Mouse (Mus musculus): ENCODE data around the gene Gngt2.
"Not testable (repeated sequence)": the region's sequence is repeated elsewhere in the genome, so short reads cannot be mapped to it uniquely, and the experiment has no call there.

Gene Gngt2

DNA sequence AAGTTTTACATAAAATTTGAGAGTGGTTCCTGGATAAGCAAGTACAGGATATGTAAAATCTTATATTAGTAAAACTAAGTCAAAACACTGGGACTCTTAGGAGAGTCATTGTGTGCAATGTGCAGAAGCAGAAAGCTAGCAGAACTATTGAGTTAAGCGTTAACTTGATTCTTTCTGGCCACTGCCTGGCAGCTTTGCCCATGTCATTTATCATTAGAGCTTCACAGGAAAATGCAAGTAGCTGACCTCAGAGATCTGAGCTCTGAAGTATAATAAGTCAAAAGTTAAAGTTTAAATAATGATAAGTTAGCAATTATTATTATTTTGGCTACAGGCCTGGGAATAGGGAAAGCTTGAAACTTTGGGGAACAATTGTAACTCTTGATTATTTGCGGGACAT lies 42.8 kb downstream of the Gngt2 start:
- not testable (repeated sequence) for DNase-seq (ENCODE audit: extremely low spot score, low read depth, low spot score)

DNA sequence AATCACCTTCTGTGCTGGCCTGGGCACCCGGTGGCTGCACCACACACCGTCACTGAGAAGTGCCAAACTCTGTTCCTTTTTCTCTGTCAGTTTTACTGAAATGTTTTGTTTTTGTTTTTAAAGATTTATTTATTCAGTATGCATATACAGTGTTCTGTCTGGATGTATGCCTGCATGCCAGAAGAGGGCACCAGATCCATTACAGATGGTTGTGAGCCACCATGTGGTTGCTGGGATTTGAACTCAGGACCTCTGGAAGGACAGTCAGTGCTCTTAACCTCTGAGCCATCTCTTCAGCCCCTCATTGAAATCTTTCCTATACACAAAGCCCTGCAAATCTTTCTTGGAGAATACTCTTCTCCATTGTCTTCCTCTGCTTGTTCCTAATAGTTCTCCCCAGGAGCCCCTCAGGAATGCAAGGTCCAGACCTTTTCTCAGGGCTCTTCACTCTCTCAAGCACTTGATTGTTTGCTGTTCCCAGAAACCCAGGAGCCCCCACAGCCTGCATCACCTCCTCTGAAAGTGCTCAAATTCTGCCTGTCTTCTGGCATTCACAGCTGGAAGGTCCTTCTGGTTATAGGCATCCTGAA lies 53.5 kb downstream of the Gngt2 start:
- DNase-seq (ENCODE audit: extremely low spot score, low read depth, low spot score), result no peak

Measured in hindlimb bud, embryonic 11.5 days (tissue).